Mouse (Mus musculus) right cerebral cortex, postnatal 4 days (tissue): ENCODE data around the gene Aurka.

ENCODE experiments used
- DNase-seq: peaks from one replicate; pipeline ENCODE4 v3.0.0-alpha.2; 2022

Gene Aurka

GRCm38 (mm10) chr2:172320878-172321277, 49.5 kb downstream of the Aurka start:
- peak; percentile 53 for DNase-seq

GRCm38 (mm10) chr2:172311731-172312130, 58.6 kb downstream of the Aurka start:
- no peak for DNase-seq

- no peak for DNase-seq
These were observed 63.8 kb downstream of the Aurka start for GRCm38 (mm10) chr2:172306544-172306943.
